Mouse (Mus musculus) myocyte (in vitro differentiated cells): Measurements from ENCODE around the gene Art3.

Experiments
- CEBPB ChIP-seq: IDR thresholded peaks from 2 replicates; pipeline ENCODE4 v1.6.1; 2011; ENCODE audit warnings: mild to moderate bottlenecking, moderate library complexity; ENCODE audit not compliant: poor library complexity, insufficient read depth, severe bottlenecking
- E2F4 ChIP-seq: IDR thresholded peaks from one replicate; pipeline ENCODE4 v1.6.1; 2011; ENCODE audit warnings: mild to moderate bottlenecking, control low read depth, moderate library complexity; ENCODE audit not compliant: insufficient read depth
- MAX ChIP-seq: IDR thresholded peaks from one replicate; pipeline ENCODE4 v1.6.1; 2011; ENCODE audit warnings: low read depth, mild to moderate bottlenecking, control low read depth
- MYOD1 ChIP-seq, 3 experiments: IDR thresholded peaks; one replicate each; pipeline ENCODE4 v1.6.1; 2011; ENCODE audit warnings: control low read depth in 2 of 3, low read depth in 2 of 3, mild to moderate bottlenecking in 2 of 3, moderate library complexity in 1 of 3; ENCODE audit not compliant: insufficient read length in 2 of 3, control insufficient read depth in 1 of 3
- MYOG ChIP-seq, 3 experiments: IDR thresholded peaks; one replicate each; pipeline ENCODE4 v1.6.1; 2011; ENCODE audit warnings: control low read depth in 2 of 3, low read depth in 2 of 3, mild to moderate bottlenecking in 2 of 3; ENCODE audit not compliant: insufficient read length in 2 of 3, control insufficient read depth in 1 of 3, insufficient read depth in 1 of 3
- POLR2A ChIP-seq: IDR thresholded peaks from one replicate; pipeline ENCODE4 v1.6.1; 2011; ENCODE audit warnings: low read depth, mild to moderate bottlenecking, control low read depth, moderate library complexity; ENCODE audit not compliant: insufficient read length
- POLR2AphosphoS2 ChIP-seq: IDR thresholded peaks from one replicate; pipeline ENCODE4 v1.6.1; 2011; ENCODE audit warnings: low read depth, control low read depth; ENCODE audit not compliant: insufficient read length
- REST ChIP-seq: IDR thresholded peaks from one replicate; pipeline ENCODE4 v1.6.1; 2011; ENCODE audit warnings: mild to moderate bottlenecking, control low read depth, moderate library complexity; ENCODE audit not compliant: insufficient read depth, insufficient read length
- SRF ChIP-seq: IDR thresholded peaks from one replicate; pipeline ENCODE4 v1.6.1; 2011; ENCODE audit warnings: low read depth; ENCODE audit not compliant: control insufficient read depth, insufficient read length
- TCF12 ChIP-seq: IDR thresholded peaks from one replicate; pipeline ENCODE4 v1.6.1; 2011; ENCODE audit warnings: mild to moderate bottlenecking, control low read depth; ENCODE audit not compliant: poor library complexity, insufficient read depth, severe bottlenecking
- USF1 ChIP-seq: IDR thresholded peaks from one replicate; pipeline ENCODE4 v1.6.1; 2011; ENCODE audit warnings: low read depth, mild to moderate bottlenecking, control low read depth, moderate library complexity

DNA sequence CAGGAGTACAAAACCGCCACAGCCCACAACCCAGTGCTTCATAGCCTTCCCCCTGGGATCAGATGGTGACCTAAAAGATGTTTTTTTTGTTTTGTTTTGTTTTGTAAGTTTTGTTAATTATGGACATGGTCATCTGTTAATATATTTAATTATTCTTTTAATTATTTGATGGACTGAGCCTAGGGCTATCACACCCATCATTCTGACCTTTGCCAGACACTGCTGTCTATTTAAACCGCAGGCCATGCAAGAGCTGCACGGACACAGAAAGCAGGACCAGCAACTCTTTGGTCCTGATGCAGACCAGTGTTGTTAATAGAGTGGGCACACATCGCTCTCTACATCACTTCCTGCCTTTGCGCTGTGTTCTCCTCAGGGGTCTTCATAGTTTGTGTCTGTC lies 78.9 kb downstream of the Art3 start:
- no peak for TF ChIP-seq SRF
- no peak for TF ChIP-seq MYOG (IDR thresholded peaks at IDR 0.05; ENCODE audit: control insufficient read depth in 1 of 3, insufficient read depth in 1 of 3, insufficient read length in 2 of 3, low read depth in 2 of 3)
- TF ChIP-seq POLR2AphosphoS2: no peak
- TF ChIP-seq USF1: no peak
- no peak for TF ChIP-seq E2F4
- no peak for TF ChIP-seq POLR2A
- TF ChIP-seq TCF12: no peak
- no peak for TF ChIP-seq MAX
- TF ChIP-seq REST: no peak
- TF ChIP-seq CEBPB: no peak
- TF ChIP-seq MYOD1 (IDR thresholded peaks at IDR 0.05; ENCODE audit: control insufficient read depth in 1 of 3, insufficient read length in 2 of 3, low read depth in 2 of 3): no peak
